Mouse (Mus musculus) liver, embryonic 14.5 days (tissue): ENCODE data around the gene Tbl1xr1.

Experiments
- CTCF ChIP-seq: IDR thresholded peaks from 2 replicates; pipeline ENCODE4 v1.5.1; 2016; ENCODE audit warnings: antibody characterized with exemption, low read depth, control low read depth
- EP300 ChIP-seq: IDR thresholded peaks from 2 replicates; pipeline ENCODE4 v1.6.1; 2016; ENCODE audit warnings: antibody characterized with exemption, low read depth

DNA sequence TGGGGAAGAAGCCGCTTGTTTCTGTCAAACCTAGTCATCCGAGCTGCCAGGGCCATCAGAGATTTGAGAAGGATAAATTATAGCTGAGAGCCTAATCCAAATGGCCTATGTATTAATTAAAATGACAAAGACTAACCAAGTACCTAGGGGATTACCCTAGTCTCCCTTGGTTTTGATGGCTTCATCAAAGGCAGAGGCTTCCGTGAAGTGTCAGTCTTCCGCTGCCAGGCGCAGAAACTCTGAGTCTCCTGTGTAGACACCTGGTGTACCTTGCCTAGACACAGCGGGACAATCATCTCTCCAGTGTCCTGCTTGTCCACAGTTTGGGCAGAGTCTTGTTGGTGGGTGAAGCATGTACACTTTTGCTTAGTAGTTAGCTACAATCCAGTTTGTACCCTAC lies 35.8 kb upstream of the Tbl1xr1 start:
- TF ChIP-seq EP300: no peak
- TF ChIP-seq CTCF: no peak
